Mouse (Mus musculus) CD8-positive naive resting alpha-beta T cell, adult 2 months (primary cell): ENCODE measurements around the gene Amotl1.

Experiments
- DNase-seq, 2 experiments: peaks; one replicate each; pipeline ENCODE4 v3.0.0; 2022; ENCODE audit warnings: low read depth in 2 of 2, low spot score in 2 of 2

The Amotl1 gene

DNA sequence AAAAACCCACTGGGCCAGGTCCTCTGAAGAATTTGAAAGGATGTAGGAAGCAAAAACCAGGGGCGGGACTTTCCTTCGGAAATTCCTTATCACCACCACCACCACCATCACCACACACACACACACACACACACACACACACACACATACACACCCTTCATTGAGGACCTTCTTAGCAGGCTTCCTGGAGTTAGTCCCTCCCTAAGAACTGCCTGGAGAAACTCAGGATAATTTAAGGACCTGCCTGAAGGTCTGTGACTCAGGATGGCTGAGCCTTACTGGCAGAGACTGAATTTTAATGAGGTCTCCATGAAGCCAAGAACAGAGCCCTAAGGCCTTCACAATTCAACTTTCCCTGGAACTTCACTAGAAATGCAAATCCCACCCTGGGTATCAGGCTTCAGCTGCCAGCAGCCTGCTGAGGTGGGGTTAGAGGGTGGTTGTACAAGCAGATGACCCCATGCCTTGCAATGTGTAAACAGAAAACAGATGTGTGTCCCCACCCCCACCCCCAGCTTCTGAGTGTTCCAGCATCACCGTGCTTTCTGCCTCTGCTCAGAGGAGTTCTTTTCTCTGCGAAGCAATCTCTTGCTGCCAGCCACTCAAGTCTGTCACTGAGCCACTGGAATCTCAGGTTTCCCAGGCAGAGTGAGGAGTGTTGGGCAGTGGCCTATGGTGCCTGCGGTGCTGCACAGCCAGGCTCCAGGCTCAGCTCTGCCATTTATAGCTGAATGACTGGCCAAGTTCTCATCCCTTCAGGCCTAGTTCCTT, 2.4 kb downstream of the Amotl1 start:
- no peak for DNase-seq

GRCm38 (mm10) chr9:14641310-14642067, 3.4 kb downstream of the Amotl1 start:
- no peak for DNase-seq

DNA sequence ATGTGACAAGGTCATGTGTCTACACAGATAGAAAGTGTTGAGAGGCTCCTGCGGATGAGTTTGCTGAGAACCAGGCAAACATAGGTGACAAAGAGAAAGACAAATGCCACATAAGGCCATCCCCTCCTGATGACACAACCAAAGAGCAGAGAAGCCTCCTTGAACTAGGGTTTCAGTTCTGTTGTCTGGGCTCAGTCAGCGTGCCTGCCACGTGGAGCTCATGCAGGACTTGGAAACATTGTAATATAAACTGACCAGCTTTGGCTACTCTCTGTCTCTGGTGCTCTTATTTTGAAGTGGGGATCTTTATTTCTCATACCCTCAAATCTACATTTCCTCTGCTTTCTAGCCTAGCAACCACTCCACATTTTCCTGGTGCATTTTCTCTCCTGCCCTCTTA, 8.6 kb downstream of the Amotl1 start:
- DNase-seq: no peak

- DNase-seq: no peak
Observed at GRCm38 (mm10) chr9:14635551-14635950, 9.3 kb downstream of the Amotl1 start.

- no peak for DNase-seq
Observed at GRCm38 (mm10) chr9:14634155-14634554, 10.7 kb downstream of the Amotl1 start.

GRCm38 (mm10) chr9:14632365-14633163, 12.3 kb downstream of the Amotl1 start:
- DNase-seq: no peak

DNA sequence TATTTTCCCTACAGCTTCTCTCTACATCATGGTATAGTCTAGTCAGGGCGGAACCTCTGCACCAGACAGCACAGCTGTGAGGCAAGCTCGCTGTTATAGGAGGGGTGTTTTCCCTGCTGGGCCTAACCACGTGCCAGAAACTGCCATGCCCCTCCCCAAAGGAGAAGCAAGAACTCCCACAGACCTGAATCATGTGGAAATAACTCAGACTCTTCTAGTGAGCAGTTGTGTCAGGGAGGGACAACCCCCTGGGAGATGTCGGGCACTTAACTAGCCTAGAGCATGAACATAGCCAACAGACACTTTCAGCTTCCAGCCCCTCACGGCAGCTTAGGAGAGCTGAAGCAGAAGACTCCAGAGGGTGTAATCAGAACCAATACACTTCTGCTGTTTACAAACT, 13.1 kb downstream of the Amotl1 start:
- DNase-seq: no peak

DNA sequence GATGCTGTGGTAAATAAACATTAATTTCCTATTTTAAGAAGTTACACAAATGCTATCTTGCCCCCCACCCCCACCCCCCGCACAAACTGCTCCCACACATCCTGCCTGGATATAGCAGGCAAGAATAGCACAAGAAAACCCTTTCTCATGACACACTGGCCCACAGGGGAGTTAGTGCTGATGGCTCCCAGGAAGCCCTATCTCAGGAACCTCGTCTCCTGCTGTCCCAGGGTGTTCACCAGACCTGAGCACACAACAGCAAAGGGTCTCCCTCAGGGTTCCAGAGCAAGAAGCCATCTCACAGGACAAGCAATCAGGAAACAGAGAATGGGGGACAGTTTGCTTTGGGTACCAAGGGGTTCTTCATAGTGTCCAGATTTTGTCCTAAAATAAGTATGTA, 17.3 kb downstream of the Amotl1 start:
- no peak for DNase-seq

- no peak for DNase-seq
Observed at GRCm38 (mm10) chr9:14625961-14626360, 18.9 kb downstream of the Amotl1 start.

GRCm38 (mm10) chr9:14625024-14625423, 19.8 kb downstream of the Amotl1 start:
- DNase-seq: no peak

DNA sequence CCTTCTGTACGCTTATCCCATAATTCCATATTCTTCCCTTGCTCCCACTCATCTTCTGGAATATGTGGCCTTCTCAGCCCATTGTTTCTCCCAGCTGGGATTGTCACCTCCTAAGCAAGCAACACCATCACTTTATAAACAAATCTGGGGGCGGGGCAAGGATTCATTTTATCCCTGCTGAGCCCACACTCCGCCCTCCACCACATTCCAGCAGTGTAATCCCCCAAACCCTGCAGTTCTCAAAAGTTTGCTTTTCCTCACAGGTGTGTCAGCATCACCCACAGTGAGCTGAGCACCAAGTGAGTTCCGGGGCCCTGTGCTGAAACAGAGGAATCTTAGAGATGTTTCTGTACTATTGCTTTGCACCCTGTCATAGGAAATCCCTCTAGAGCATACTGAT, 20.9 kb downstream of the Amotl1 start:
- DNase-seq: no peak

GRCm38 (mm10) chr9:14623250-14623649, 21.6 kb downstream of the Amotl1 start:
- DNase-seq: no peak

- DNase-seq: no peak
Observed at GRCm38 (mm10) chr9:14622848-14623247, 22.0 kb downstream of the Amotl1 start.

DNA sequence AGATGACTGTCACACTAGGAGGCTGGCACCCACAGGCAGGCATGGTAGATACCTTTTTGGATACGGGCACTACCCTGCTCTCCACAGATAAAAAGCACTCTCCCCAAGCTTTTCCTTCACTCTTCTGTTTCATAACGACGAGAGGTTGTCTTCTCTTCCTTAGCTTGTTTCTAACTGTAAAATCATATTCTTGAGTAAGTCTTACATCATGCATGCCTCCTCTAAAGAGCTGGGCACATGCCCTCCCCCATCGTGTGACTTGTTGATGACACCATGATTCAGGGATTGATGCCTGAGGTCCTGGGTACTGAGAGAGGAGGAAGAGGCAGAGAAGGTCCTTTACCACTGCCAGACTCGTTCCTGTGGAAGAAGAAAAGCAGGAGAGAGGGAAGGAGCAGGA, 24.7 kb downstream of the Amotl1 start:
- DNase-seq: no peak

DNA sequence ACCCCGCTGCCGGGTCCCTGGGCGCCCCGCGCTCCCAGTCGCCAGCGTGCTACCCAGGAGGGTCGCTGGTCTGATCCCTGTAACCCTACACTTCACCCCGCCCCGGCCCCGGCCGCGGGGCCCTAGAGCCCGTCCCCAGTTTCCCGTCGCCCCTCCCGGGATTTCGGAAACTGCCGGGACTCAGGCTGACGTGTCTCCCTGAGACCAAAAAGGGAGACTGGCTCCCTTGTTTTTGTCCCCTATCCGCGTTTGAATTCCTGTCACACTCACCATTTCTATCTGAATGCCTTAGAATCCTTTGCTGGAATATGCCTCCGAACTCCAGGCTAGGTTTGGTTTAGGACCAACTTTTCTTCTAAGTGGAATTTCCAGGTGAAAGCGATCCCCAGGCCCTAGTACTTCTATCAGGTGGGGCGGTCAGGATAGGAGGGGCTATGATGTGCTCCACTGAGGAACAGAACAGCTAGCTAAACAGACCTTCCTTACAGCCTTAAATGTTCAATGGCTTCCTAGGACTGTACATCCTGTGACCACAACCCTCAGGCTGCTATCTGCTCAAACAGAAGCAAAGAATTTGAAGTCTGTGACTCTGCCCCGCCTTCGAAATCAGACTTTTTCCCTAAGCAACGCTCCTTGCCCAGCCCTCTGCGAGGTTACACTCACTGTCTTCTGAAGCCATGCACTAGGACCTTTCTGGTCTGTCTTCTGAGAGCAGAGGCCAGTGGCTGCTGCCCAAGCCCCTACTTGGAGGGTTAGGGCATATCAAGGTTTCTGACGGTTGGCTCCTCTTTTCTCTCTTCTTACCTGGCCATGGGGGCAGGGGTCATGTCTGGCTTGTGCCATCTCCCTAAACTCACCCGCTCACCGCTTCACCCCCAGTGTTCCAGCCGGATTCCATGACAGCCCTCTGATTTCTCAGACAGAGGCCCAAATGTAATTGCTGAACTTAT, 29.6 kb downstream of the Amotl1 start:
- no peak for DNase-seq

GRCm38 (mm10) chr9:14614205-14614930, 30.5 kb downstream of the Amotl1 start:
- DNase-seq: no peak

DNA sequence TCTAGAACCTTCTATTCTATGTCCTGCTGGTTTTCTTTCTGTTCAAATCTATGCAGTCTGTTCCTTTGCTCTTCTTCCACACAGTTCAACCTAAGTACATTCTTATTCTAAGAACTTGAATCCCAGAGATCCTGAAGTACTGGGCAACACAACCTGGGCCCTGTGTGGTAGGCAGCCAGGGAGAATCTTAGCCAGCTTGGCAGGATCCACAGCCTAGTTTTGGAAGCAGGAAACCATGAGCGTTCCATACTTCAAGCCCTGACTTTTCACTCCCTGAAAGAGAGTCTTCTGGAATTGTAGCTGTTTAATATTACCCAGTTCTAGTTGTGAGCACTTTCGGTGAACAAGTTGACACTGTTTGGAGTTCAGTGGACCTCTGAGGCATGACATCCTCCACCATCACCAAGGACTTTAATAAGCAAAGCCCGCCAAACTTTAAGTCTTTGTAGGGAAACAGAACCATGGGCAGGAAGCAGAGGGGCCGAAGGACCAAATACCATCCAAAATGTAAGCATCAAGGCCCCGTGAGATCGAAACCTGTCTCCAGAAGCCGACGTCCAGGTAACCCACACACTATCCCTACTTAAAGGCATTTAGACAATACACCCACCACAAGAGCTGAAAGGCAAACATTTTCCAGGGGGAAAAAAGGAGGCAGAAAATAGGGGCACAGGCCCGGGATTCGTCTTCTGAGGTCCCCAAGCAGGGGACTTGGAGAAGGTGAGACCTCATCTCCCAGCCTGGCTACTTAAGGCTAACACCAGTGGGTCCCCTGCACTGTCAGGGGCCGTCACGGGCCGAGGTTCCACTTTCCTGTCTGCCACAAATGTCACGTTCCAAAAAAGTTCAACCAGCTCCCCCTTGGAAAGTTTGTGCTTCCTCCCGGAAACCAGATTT, 31.3 kb downstream of the Amotl1 start:
- DNase-seq: no peak

- no peak for DNase-seq
Observed at GRCm38 (mm10) chr9:14612588-14612987, 32.3 kb downstream of the Amotl1 start.

GRCm38 (mm10) chr9:14608521-14608920, 36.3 kb downstream of the Amotl1 start:
- no peak for DNase-seq
